Mouse (Mus musculus): ENCODE measurements around the gene Ccdc117.
"Not testable (repeated sequence)": the region's sequence is repeated elsewhere in the genome, so short reads cannot be mapped to it uniquely, and the experiment has no call there.

DNA sequence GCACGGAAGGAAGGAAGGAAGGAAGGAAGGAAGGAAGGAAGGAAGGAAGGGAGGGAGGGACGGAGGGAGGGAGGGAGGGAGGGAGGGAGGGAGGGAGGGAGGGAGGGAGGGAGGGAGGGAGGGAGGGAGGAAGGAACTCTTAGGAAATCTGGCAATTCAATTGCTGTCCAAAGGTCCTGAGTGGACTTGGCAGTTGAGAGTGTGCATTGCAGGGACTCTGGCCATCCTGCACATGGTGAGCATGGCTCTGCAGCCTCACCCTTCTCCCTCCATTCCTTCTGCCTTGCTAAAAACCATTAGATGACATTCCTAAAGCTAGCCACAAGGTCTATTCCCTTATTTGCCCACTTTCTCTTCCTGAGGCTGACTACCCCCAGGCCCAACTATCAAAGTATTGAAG, 31.3 kb downstream of the Ccdc117 start:
- not testable (repeated sequence) for TF ChIP-seq GATA1 (IDR thresholded peaks at IDR 0.05; ENCODE audit: borderline replicate concordance, low read length); FLI1 (IDR thresholded peaks at IDR 0.05; ENCODE audit: low read length)

Data from megakaryocyte, embryonic 14.5 days (primary cell).